Mouse (Mus musculus): ENCODE data around the gene Fads1. TPM values are rescaled to one million over a fixed set of nuclear protein-coding genes. Genes with fewer than 3 reads are reported as not detected.

Fads1 gene
- polyA plus RNA-seq, 1 experiment from 2014 or later, result 154 TPM

DNA sequence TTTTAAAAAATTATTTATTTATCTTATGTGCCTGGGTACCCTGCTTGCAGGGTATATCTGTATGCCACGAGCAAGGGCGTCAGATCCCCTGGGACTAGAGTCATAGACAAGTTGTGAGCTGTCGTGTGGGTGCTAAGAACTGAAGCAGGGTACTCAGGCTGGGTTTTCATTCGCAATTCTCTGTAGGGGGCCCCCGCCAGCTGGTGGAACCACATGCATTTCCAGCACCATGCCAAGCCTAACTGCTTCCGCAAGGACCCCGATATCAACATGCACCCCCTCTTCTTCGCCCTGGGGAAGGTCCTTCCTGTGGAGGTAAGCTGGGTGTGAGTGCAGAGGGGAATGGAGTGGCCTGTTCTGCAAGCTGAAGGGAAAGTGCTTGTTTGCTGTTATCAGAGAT is 3.9 kb downstream of the Fads1 start:
- Histone ChIP-seq H3K27ac (ENCODE audit: low read length) (no peak overlapping the region), H3K9me3 (ENCODE audit: control insufficient read depth, low read length) (no peaks in the 10 kb centered on the region), H3K4me2 (ENCODE audit: low read depth, low read length) (no peak overlapping the region), H3K4me1 (ENCODE audit: control insufficient read depth, insufficient read depth, low read length) (peaks cover 14% of the 10 kb centered on the region), H3K4me3 (ENCODE audit: low read length) (no peak overlapping the region), H3K36me3 (ENCODE audit: control insufficient read depth, insufficient read depth, low read length) (peaks cover 34% of the 10 kb centered on the region), H3K9ac (ENCODE audit: low read depth, low read length) (no peak overlapping the region), H3K27me3 (replicated peaks; ENCODE audit: control insufficient read depth, insufficient read depth, low read length) (no peaks in the 10 kb centered on the region)
- 91% methylated on average over 8 of the region's 8 CpGs for WGBS
- ATAC-seq, result no peak

GRCm38 (mm10) chr19:10188281-10188811 is 5.7 kb downstream of the Fads1 start:
- ATAC-seq, result no peak
- Histone ChIP-seq H3K4me2 (ENCODE audit: low read depth, low read length) (no peak overlapping the region), H3K4me1 (ENCODE audit: control insufficient read depth, insufficient read depth, low read length) (peaks cover 14% of the 10 kb centered on the region), H3K36me3 (ENCODE audit: control insufficient read depth, insufficient read depth, low read length) (peaks cover 37% of the 10 kb centered on the region), H3K27ac (ENCODE audit: low read length) (no peak overlapping the region), H3K4me3 (ENCODE audit: low read length) (no peak overlapping the region), H3K9me3 (ENCODE audit: control insufficient read depth, low read length) (no peaks in the 10 kb centered on the region), H3K9ac (ENCODE audit: low read depth, low read length) (no peak overlapping the region), H3K27me3 (replicated peaks; ENCODE audit: control insufficient read depth, insufficient read depth, low read length) (no peaks in the 10 kb centered on the region)
- 79% methylated on average over 10 of the region's 10 CpGs for WGBS

DNA sequence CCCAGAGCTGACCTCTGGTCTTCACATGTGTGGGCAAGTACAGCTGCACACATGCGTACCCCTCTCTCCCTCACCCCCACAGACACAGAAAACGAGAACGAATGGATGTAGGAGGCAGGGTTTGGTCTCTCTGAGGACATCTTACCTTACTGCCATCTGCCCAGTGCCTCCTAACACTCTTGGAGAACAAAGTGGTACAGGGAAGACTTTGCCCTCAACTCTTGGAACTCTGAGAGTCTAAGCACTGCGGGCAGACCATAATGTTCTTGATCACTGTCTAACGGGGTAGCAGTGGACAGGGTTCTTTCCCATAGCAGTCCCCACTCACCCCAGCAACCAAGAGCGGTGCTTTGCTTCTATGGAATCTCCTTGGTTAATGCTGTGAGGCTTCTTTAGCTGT is 6.3 kb downstream of the Fads1 start:
- H3K9me3 ChIP-seq (ENCODE audit: control insufficient read depth, low read length), result no peaks in the 10 kb centered on the region
- H3K4me3 ChIP-seq (ENCODE audit: low read length), result no peak overlapping the region
- no peak overlapping the region for H3K9ac ChIP-seq (ENCODE audit: low read depth, low read length)
- H3K36me3 ChIP-seq (ENCODE audit: control insufficient read depth, insufficient read depth, low read length), result peaks cover 38% of the 10 kb centered on the region
- no peak for ATAC-seq
- H3K4me2 ChIP-seq (ENCODE audit: low read depth, low read length), result no peak overlapping the region
- H3K27me3 ChIP-seq (replicated peaks; ENCODE audit: control insufficient read depth, insufficient read depth, low read length), result no peaks in the 10 kb centered on the region
- peaks cover 14% of the 10 kb centered on the region for H3K4me1 ChIP-seq (ENCODE audit: control insufficient read depth, insufficient read depth, low read length)
- 94% methylated on average over 6 of the region's 6 CpGs for WGBS
- no peak overlapping the region; the same call in 1 of the 2 replicates for H3K27ac ChIP-seq (ENCODE audit: low read length)

DNA sequence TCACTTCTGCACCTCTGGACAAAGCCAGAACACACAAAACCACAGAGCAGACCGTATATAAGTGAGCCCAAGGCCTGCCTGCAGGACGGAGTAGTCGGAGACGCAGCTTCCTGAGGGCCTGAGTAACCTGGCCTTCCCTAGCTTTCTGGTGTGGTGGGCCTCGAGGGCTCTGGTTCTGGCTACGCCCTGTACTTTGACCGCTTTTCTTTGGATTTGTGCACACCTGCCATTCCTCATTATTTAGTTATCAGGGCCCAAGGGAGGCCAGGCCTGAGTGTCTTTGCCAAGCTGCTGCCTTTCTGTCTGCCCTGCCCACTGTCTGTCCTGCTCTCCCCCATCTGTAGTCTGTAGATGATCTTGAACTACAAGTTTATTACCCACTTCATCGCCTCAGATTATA is 7.3 kb downstream of the Fads1 start:
- Histone ChIP-seq H3K9ac (ENCODE audit: low read depth, low read length) (0 out of 2 replicates have a peak overlapping the region, but pooled peaks have one; percentile 7), H3K4me3 (ENCODE audit: low read length) (no peak overlapping the region), H3K4me1 (ENCODE audit: control insufficient read depth, insufficient read depth, low read length) (peaks cover 9% of the 10 kb centered on the region), H3K4me2 (ENCODE audit: low read depth, low read length) (no peak overlapping the region), H3K36me3 (ENCODE audit: control insufficient read depth, insufficient read depth, low read length) (peaks cover 44% of the 10 kb centered on the region), H3K27me3 (replicated peaks; ENCODE audit: control insufficient read depth, insufficient read depth, low read length) (no peaks in the 10 kb centered on the region), H3K27ac (ENCODE audit: low read length) (peak overlapping the region; percentile 21), H3K9me3 (ENCODE audit: control insufficient read depth, low read length) (no peaks in the 10 kb centered on the region)
- peak; percentile 66 for ATAC-seq
- WGBS, result 65% methylated on average over 8 of the region's 8 CpGs

GRCm38 (mm10) chr19:10190796-10191195 is 8.1 kb downstream of the Fads1 start:
- peaks cover 8% of the 10 kb centered on the region; the same call in 1 of the 2 replicates for H3K4me1 ChIP-seq (ENCODE audit: control insufficient read depth, insufficient read depth, low read length)
- peak; percentile 19; the same call in 1 of the 2 replicates for ATAC-seq
- peaks cover 40% of the 10 kb centered on the region for H3K36me3 ChIP-seq (ENCODE audit: control insufficient read depth, insufficient read depth, low read length)
- no peaks in the 10 kb centered on the region for H3K9me3 ChIP-seq (ENCODE audit: control insufficient read depth, low read length)
- no peak overlapping the region for H3K4me2 ChIP-seq (ENCODE audit: low read depth, low read length)
- WGBS, result 46% methylated on average over 2 of the region's 2 CpGs
- no peak overlapping the region for H3K9ac ChIP-seq (ENCODE audit: low read depth, low read length)
- H3K27ac ChIP-seq (ENCODE audit: low read length), result 0 out of 2 replicates have a peak overlapping the region, but pooled peaks have one; percentile 1
- H3K27me3 ChIP-seq (replicated peaks; ENCODE audit: control insufficient read depth, insufficient read depth, low read length), result no peaks in the 10 kb centered on the region
- no peak overlapping the region for H3K4me3 ChIP-seq (ENCODE audit: low read length)

DNA sequence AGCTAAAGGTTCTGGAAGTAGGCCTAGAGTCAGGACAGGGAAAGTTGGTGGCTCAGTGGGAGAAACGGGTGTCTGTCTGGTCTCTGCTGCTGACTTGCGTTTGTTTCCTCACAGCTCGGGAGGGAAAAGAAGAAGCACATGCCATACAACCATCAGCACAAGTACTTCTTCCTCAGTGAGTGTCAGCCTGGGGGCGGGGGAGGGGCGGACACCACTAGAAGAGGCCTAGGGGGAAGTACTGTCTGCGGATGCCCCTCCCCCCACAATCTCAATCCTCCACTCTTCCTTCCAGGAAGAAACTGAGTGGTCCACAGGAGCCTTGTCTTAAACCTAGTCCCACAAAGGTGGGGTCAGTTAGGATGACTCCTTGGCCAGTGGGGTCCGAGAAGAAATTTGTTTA is 8.6 kb downstream of the Fads1 start:
- Histone ChIP-seq H3K36me3 (ENCODE audit: control insufficient read depth, insufficient read depth, low read length) (peaks cover 35% of the 10 kb centered on the region), H3K9me3 (ENCODE audit: control insufficient read depth, low read length) (no peaks in the 10 kb centered on the region), H3K9ac (ENCODE audit: low read depth, low read length) (no peak overlapping the region), H3K4me3 (ENCODE audit: low read length) (no peak overlapping the region), H3K27me3 (replicated peaks; ENCODE audit: control insufficient read depth, insufficient read depth, low read length) (no peaks in the 10 kb centered on the region), H3K4me1 (ENCODE audit: control insufficient read depth, insufficient read depth, low read length) (peaks cover 8% of the 10 kb centered on the region; the same call in 1 of the 2 replicates), H3K4me2 (ENCODE audit: low read depth, low read length) (no peak overlapping the region), H3K27ac (ENCODE audit: low read length) (no peak overlapping the region)
- ATAC-seq, result no peak
- WGBS, result 68% methylated on average over 7 of the region's 7 CpGs

- no peak overlapping the region for H3K27ac ChIP-seq (ENCODE audit: low read length)
- 79% methylated on average over 11 of the region's 11 CpGs for WGBS
- H3K4me2 ChIP-seq (ENCODE audit: low read depth, low read length), result no peak overlapping the region
- no peak overlapping the region for H3K9ac ChIP-seq (ENCODE audit: low read depth, low read length)
- no peak overlapping the region for H3K4me3 ChIP-seq (ENCODE audit: low read length)
- H3K9me3 ChIP-seq (ENCODE audit: control insufficient read depth, low read length), result no peaks in the 10 kb centered on the region
- peaks cover 11% of the 10 kb centered on the region; the same call in 1 of the 2 replicates for H3K4me1 ChIP-seq (ENCODE audit: control insufficient read depth, insufficient read depth, low read length)
- no peaks in the 10 kb centered on the region for H3K27me3 ChIP-seq (replicated peaks; ENCODE audit: control insufficient read depth, insufficient read depth, low read length)
- no peak for ATAC-seq
- H3K36me3 ChIP-seq (ENCODE audit: control insufficient read depth, insufficient read depth, low read length), result peaks cover 15% of the 10 kb centered on the region; the same call in 1 of the 2 replicates
These were observed 11.6 kb downstream of the Fads1 start for GRCm38 (mm10) chr19:10194337-10194736.

DNA sequence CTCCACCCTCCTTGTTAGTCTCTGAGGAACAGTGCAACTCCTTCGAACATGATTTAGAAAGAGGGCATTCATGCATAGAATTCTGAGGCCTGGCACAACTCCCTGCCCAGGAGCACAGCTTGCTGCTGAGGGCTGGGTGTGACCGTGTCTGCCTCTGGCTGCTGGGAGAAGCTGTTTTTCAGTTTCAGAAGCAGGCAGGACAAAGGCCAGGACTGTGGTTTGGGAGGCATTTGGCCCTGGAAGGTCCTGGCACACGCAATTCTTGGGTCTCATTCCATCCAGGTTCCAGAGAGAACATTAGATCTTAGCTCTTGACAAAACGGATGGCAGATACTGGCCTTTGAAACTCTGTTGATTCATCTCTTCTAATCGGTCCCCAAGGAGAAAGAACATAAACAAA is 12.6 kb downstream of the Fads1 start:
- no peaks in the 10 kb centered on the region for H3K9me3 ChIP-seq (ENCODE audit: control insufficient read depth, low read length)
- H3K9ac ChIP-seq (ENCODE audit: low read depth, low read length), result no peak overlapping the region
- no peak overlapping the region for H3K4me3 ChIP-seq (ENCODE audit: low read length)
- 72% methylated on average over 5 of the region's 5 CpGs for WGBS
- H3K27me3 ChIP-seq (replicated peaks; ENCODE audit: control insufficient read depth, insufficient read depth, low read length), result no peaks in the 10 kb centered on the region
- ATAC-seq, result no peak
- peaks cover 11% of the 10 kb centered on the region; the same call in 1 of the 2 replicates for H3K4me1 ChIP-seq (ENCODE audit: control insufficient read depth, insufficient read depth, low read length)
- no peak overlapping the region for H3K27ac ChIP-seq (ENCODE audit: low read length)
- H3K4me2 ChIP-seq (ENCODE audit: low read depth, low read length), result no peak overlapping the region
- H3K36me3 ChIP-seq (ENCODE audit: control insufficient read depth, insufficient read depth, low read length), result peaks cover 21% of the 10 kb centered on the region

GRCm38 (mm10) chr19:10197130-10197529 is 14.4 kb downstream of the Fads1 start:
- 90% methylated on average over 4 of the region's 4 CpGs for WGBS
- Histone ChIP-seq H3K27ac (ENCODE audit: low read length) (no peak overlapping the region), H3K4me1 (ENCODE audit: control insufficient read depth, insufficient read depth, low read length) (0 out of 2 replicates have a peak, but pooled peaks cover 4% of the 10 kb centered on the region), H3K9ac (ENCODE audit: low read depth, low read length) (no peak overlapping the region), H3K27me3 (replicated peaks; ENCODE audit: control insufficient read depth, insufficient read depth, low read length) (no peaks in the 10 kb centered on the region), H3K4me3 (ENCODE audit: low read length) (no peak overlapping the region), H3K36me3 (ENCODE audit: control insufficient read depth, insufficient read depth, low read length) (peaks cover 22% of the 10 kb centered on the region), H3K4me2 (ENCODE audit: low read depth, low read length) (no peak overlapping the region), H3K9me3 (ENCODE audit: control insufficient read depth, low read length) (no peaks in the 10 kb centered on the region)
- ATAC-seq, result no peak

- no peak; the same call in 1 of the 2 replicates for ATAC-seq
- H3K9me3 ChIP-seq (ENCODE audit: control insufficient read depth, low read length), result no peaks in the 10 kb centered on the region
- peaks cover 20% of the 10 kb centered on the region for H3K36me3 ChIP-seq (ENCODE audit: control insufficient read depth, insufficient read depth, low read length)
- no peaks in the 10 kb centered on the region for H3K27me3 ChIP-seq (replicated peaks; ENCODE audit: control insufficient read depth, insufficient read depth, low read length)
- H3K4me3 ChIP-seq (ENCODE audit: low read length), result no peak overlapping the region
- peak overlapping the region; percentile 25; the same call in 1 of the 2 replicates for H3K27ac ChIP-seq (ENCODE audit: low read length)
- no peak overlapping the region for H3K9ac ChIP-seq (ENCODE audit: low read depth, low read length)
- WGBS, result 74% methylated on average over 2 of the region's 2 CpGs
- peaks cover 9% of the 10 kb centered on the region for H3K4me1 ChIP-seq (ENCODE audit: control insufficient read depth, insufficient read depth, low read length)
- H3K4me2 ChIP-seq (ENCODE audit: low read depth, low read length), result no peak overlapping the region
These were observed 15.6 kb downstream of the Fads1 start for GRCm38 (mm10) chr19:10198286-10198685.

Data from intestine, embryonic 16.5 days (tissue).